Mouse (Mus musculus) CH12.LX (cell line): ENCODE results near the gene Tm9sf4. TPM values are rescaled to one million over a fixed set of nuclear protein-coding genes. Genes with fewer than 3 reads are reported as not detected.

Experiments used
- DNase-seq: peaks from one replicate; pipeline ENCODE4 v3.0.0-alpha.2; 2013; ENCODE audit errors: extremely low read depth
- H3K27ac ChIP-seq: 2 replicates; pipeline ENCODE4 v1.5.1; 2012; ENCODE audit warnings: low read depth, mild to moderate bottlenecking, control low read depth, moderate library complexity; ENCODE audit not compliant: insufficient read depth
- H3K27me3 ChIP-seq: replicated peaks from 2 replicates; pipeline ENCODE3; 2012; ENCODE audit warnings: inconsistent platforms
- H3K36me3 ChIP-seq, 2 experiments: replicated peaks in 1 of 2; 2 replicates each; pipeline versions ENCODE3 to v1.6.1; 2012; ENCODE audit warnings: inconsistent platforms in 1 of 2, low read length in 1 of 2, mild to moderate bottlenecking in 1 of 2, mixed read lengths in 1 of 2, moderate library complexity in 1 of 2; ENCODE audit not compliant: control insufficient read depth in 1 of 2, insufficient read depth in 1 of 2
- H3K4me1 ChIP-seq, 2 experiments: 2 replicates each; pipeline ENCODE4 v1.6.1; 2012; ENCODE audit warnings: inconsistent platforms in 1 of 2, moderate library complexity in 1 of 2; ENCODE audit not compliant: insufficient read depth in 2 of 2, control insufficient read depth in 1 of 2
- H3K4me2 ChIP-seq: 2 replicates; pipeline ENCODE4 v1.6.1; 2012; ENCODE audit warnings: low read depth, mild to moderate bottlenecking, control low read depth; ENCODE audit not compliant: poor library complexity, insufficient read depth, severe bottlenecking
- H3K4me3 ChIP-seq, 3 experiments: fragments of 150-350 bp in 1 of 3; sonication (generic) in 1 of 3; replicated peaks in 1 of 3; 2 replicates each; pipeline versions ENCODE3 to v1.5.1; 2011 to 2012; ENCODE audit warnings: low read depth in 2 of 3, low read length in 2 of 3, mild to moderate bottlenecking in 2 of 3, moderate library complexity in 2 of 3, control low read depth in 1 of 3, improper control_type of control experiment in 1 of 3, inconsistent platforms in 1 of 3, mixed read lengths in 1 of 3; ENCODE audit not compliant: poor library complexity in 1 of 3
- H3K79me2 ChIP-seq: replicated peaks from 2 replicates; pipeline ENCODE4 v1.6.1; 2012; ENCODE audit warnings: mild to moderate bottlenecking, moderate library complexity; ENCODE audit not compliant: control insufficient read depth, poor library complexity, insufficient read depth, severe bottlenecking; ENCODE audit errors: extremely low read depth
- H3K9ac ChIP-seq: 2 replicates; pipeline ENCODE4 v1.6.1; 2012; ENCODE audit warnings: low read depth, mild to moderate bottlenecking, control low read depth, moderate library complexity; ENCODE audit not compliant: insufficient read depth
- H3K9me3 ChIP-seq: replicated peaks from 2 replicates; pipeline ENCODE3; 2012; ENCODE audit warnings: low read length, inconsistent platforms, mixed read lengths
- CHD2 ChIP-seq: IDR thresholded peaks from 2 replicates; pipeline ENCODE4 v1.6.1; 2011; ENCODE audit warnings: low read length, improper control_type of control experiment
- EP300 ChIP-seq: IDR thresholded peaks from 2 replicates; pipeline ENCODE4 v1.6.1; 2011; ENCODE audit warnings: low read length, improper control_type of control experiment
- HCFC1 ChIP-seq: IDR thresholded peaks from 2 replicates; pipeline ENCODE4 v1.6.1; 2012; ENCODE audit warnings: low read depth, mild to moderate bottlenecking, inconsistent platforms, low read length, improper control_type of control experiment
- MAX ChIP-seq: IDR thresholded peaks from 2 replicates; pipeline ENCODE4 v1.6.1; 2011; ENCODE audit warnings: low read length, improper control_type of control experiment
- MXI1 ChIP-seq: IDR thresholded peaks from 2 replicates; pipeline ENCODE4 v1.6.1; 2011; ENCODE audit warnings: mild to moderate bottlenecking, low read depth, low read length, improper control_type of control experiment
- POLR2A ChIP-seq: IDR thresholded peaks from 2 replicates; pipeline ENCODE4 v1.6.1; 2011; ENCODE audit warnings: low read depth, mild to moderate bottlenecking, improper control_type of control experiment, low read length
- POLR2AphosphoS2 ChIP-seq: IDR thresholded peaks from 2 replicates; pipeline ENCODE4 v1.6.1; 2011; ENCODE audit warnings: low read depth, low read length, improper control_type of control experiment
- RCOR1 ChIP-seq: conservative IDR thresholded peaks from 2 replicates; pipeline ENCODE4 v1.6.1; 2012; ENCODE audit warnings: low read depth, mild to moderate bottlenecking, inconsistent platforms, low read length, improper control_type of control experiment
- TBP ChIP-seq: conservative IDR thresholded peaks from 2 replicates; pipeline ENCODE4 v1.6.1; 2011; ENCODE audit warnings: low read depth, low read length, improper control_type of control experiment
- UBTF ChIP-seq: IDR thresholded peaks from 2 replicates; pipeline ENCODE4 v1.6.1; 2012; ENCODE audit warnings: low read depth, mild to moderate bottlenecking, inconsistent platforms, low read length, improper control_type of control experiment, moderate library complexity
- ZMIZ1 ChIP-seq: IDR thresholded peaks from 2 replicates; pipeline ENCODE4 v1.6.1; 2012; ENCODE audit warnings: low read depth, mild to moderate bottlenecking, inconsistent platforms, low read length, improper control_type of control experiment
- dilution Hi-C: fragments of 300-500 bp; cut with MboI; formaldehyde crosslinking; loops from 2 replicates; pipeline ENCODE4 v1.14.3; 2020; ENCODE audit warnings: low sequenced_read_pairs; ENCODE audit not compliant: extremely low pct_unique_long_range_greater_than_20kb, extremely low pct_ligation_motif_present
- in situ Hi-C: fragments of 300-500 bp; cut with MboI; formaldehyde crosslinking; loops from 3 replicates; pipeline ENCODE4 v1.14.3; 2019; ENCODE audit warnings: low sequenced_read_pairs, low pct_ligation_motif_present, low pct_unique_long_range_greater_than_20kb, mixed read lengths
- polyA plus RNA-seq: library from polyadenylated mRNA; unstranded; fragments of >175 nt; gene quantifications from 2 replicates; pipeline ENCODE4 v1.2.1, GENCODE M21; 2012; ENCODE audit warnings: low read depth; ENCODE audit not compliant: insufficient read length
- total RNA-seq, 2 experiments: library from RNA; depleted of rRNA; stranded (reverse); fragments of 300-350 nt in 1 of 2; fragments of >200 nt in 1 of 2; gene quantifications; 2 replicates each; pipeline ENCODE4 v1.2.3; 2012 to 2014

Tm9sf4 gene
- total and polyA plus RNA-seq, 3 experiments = 13.3 to 51.1 (median 30.4) TPM

DNA sequence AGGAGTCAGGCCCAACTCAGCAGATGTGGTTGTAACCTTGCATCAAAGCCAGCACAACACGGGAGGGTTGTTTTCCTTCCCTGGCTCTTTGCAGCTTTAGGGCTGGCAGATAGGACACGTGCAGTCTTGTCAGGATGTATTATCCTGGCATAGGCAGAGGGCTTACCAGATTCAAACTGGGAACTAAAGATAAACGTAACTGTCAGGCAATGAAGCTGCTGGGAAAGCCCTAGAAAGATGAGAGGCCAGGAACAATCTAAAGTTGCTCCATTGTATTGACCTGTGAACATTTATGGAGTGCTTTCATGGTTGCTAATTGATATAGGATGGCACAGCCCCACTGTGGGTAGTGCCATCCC is 64.5 kb downstream of the Tm9sf4 start:
- H3K79me2 ChIP-seq = no peaks in the 10 kb centered on the region
- H3K4me3 ChIP-seq = peak overlapping the region; percentile 67 to 83 (median 71)
- dilution Hi-C loops (no loop called here), in situ Hi-C loops (no loop called here)
- no peak overlapping the region; the same call in 1 of the 2 replicates for H3K27ac ChIP-seq
- peak overlapping the region; percentile 80 for H3K4me2 ChIP-seq
- no peaks in the 10 kb centered on the region for H3K27me3 ChIP-seq
- no peaks in the 10 kb centered on the region for H3K9me3 ChIP-seq
- H3K4me1 ChIP-seq = peaks cover 14 to 77% of the 10 kb centered on the region in 2 experiments
- H3K36me3 ChIP-seq = peaks cover 18 to 52% of the 10 kb centered on the region in 2 experiments
- peak overlapping the region; percentile 81 for H3K9ac ChIP-seq
- TF ChIP-seq HCFC1 = no peak
- TF ChIP-seq ZMIZ1 = 0 out of 2 replicates have a peak, but pooled peaks have one; percentile 3
- DNase-seq = no peak

DNA sequence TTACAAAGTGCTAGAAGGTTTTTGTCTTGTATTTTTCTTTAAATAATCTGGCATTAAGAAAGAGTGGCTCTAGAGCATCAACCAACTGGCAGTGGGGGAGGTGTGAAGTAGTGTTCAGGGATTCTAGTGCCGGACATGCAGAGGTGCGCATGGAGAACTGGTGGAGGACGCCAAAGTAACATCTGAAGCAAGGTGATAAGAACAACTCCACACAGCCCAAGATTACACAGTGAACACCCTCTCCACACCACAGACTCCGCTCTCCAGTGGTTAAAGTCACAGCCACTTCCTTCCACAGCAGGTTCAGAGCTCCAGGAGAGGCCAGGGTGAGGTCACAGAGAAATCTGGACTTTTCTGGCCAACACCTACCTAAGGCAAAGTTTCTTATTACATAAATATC is 66.9 kb downstream of the Tm9sf4 start:
- dilution Hi-C loops = no loop called here
- Histone ChIP-seq H3K27me3 (no peaks in the 10 kb centered on the region), H3K4me1 (peaks cover 15 to 78% of the 10 kb centered on the region in 2 experiments), H3K4me2 (no peak overlapping the region), H3K9me3 (no peaks in the 10 kb centered on the region), H3K36me3 (peaks cover 40 to 57% of the 10 kb centered on the region in 2 experiments), H3K4me3 (no peak overlapping the region), H3K79me2 (no peaks in the 10 kb centered on the region), H3K27ac (no peak overlapping the region), H3K9ac (no peak overlapping the region)
- in situ Hi-C loops = no loop called here
- DNase-seq = no peak
- TF ChIP-seq CHD2 = no peak
- TF ChIP-seq TBP = no peak
- no peak for TF ChIP-seq MXI1

DNA sequence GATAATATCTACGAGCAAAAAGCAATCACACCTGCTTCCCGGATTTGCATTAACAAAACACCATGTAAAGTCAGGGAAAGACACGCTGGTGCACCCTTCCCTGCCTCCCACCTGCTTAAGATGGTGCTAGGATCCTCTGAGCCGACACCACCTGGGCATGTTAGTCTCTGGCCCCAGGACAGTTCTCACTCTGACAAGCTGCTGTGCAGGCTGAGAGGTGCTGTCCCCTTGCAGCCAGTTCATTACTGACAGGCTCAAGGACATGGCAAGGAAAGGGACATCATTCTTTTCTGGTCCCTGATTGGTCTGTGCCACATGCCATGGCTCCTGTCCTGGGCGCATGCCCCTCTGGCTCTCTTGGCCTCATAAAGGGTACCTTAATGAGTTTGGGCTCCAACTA is 67.4 kb downstream of the Tm9sf4 start:
- peaks cover 13 to 79% of the 10 kb centered on the region in 2 experiments for H3K4me1 ChIP-seq
- H3K9me3 ChIP-seq = no peaks in the 10 kb centered on the region
- in situ Hi-C loops (no loop called here), dilution Hi-C loops (no loop called here)
- no peaks in the 10 kb centered on the region for H3K27me3 ChIP-seq
- H3K36me3 ChIP-seq = peaks cover 44 to 62% of the 10 kb centered on the region in 2 experiments
- H3K9ac ChIP-seq = no peak overlapping the region
- 0 out of 2 replicates have a peak, but pooled peaks cover under 1% of the 10 kb centered on the region for H3K79me2 ChIP-seq
- no peak overlapping the region for H3K4me2 ChIP-seq
- 0 out of 2 replicates have a peak overlapping the region, but pooled peaks have one; percentile 22 for H3K27ac ChIP-seq
- TF ChIP-seq UBTF = no peak
- peak; percentile 11; the same call in 1 of the 2 replicates for TF ChIP-seq POLR2A
- TF ChIP-seq EP300 = no peak; the same call in 1 of the 2 replicates
- no peak for TF ChIP-seq RCOR1
- TF ChIP-seq ZMIZ1 = peak; percentile 66; the same call in 1 of the 2 replicates
- TF ChIP-seq POLR2AphosphoS2 = 0 out of 2 replicates have a peak, but pooled peaks have one; percentile 6
- 0 out of 2 replicates have a peak, but pooled peaks have one; percentile 29 for TF ChIP-seq MAX
- no peak overlapping the region for H3K4me3 ChIP-seq
- peak; percentile 77 for DNase-seq
